Mouse (Mus musculus) layer of hippocampus, adult 9-11 months (tissue): ENCODE measurements around the gene Gm12695.

ENCODE experiments used
- DNase-seq: peaks from one replicate; pipeline ENCODE4 v3.0.0; 2022

Gm12695 gene

GRCm38 (mm10) chr4:96785086-96785485 lies at the start of gene Gm12695:
TSS of gene Gm12695 (minus strand) at chr4:96785186.
- DNase-seq = no peak

- no peak for DNase-seq
These were observed 40.6 kb upstream of the Gm12695 start for GRCm38 (mm10) chr4:96825540-96826045.

- DNase-seq = no peak
These were observed 22.1 kb upstream of the Gm12695 start for GRCm38 (mm10) chr4:96806824-96807808.

GRCm38 (mm10) chr4:96799380-96800157 lies 14.6 kb upstream of the Gm12695 start:
- DNase-seq = peak; percentile 40

- DNase-seq = peak; percentile 42
These were observed 12.6 kb upstream of the Gm12695 start for GRCm38 (mm10) chr4:96797583-96797982.

- DNase-seq = no peak
These were observed 6.3 kb upstream of the Gm12695 start for GRCm38 (mm10) chr4:96791301-96791700.

- no peak for DNase-seq
These were observed 4.9 kb upstream of the Gm12695 start for GRCm38 (mm10) chr4:96789905-96790304.

- DNase-seq = no peak
These were observed 1.6 kb upstream of the Gm12695 start for GRCm38 (mm10) chr4:96786610-96787009.

GRCm38 (mm10) chr4:96772966-96773566 lies 11.9 kb downstream of the Gm12695 start:
- DNase-seq = no peak

GRCm38 (mm10) chr4:96766396-96766998 lies 18.5 kb downstream of the Gm12695 start:
- DNase-seq = peak; percentile 34

GRCm38 (mm10) chr4:96751953-96752352 lies 33.0 kb downstream of the Gm12695 start:
- DNase-seq = peak; percentile 8

- no peak for DNase-seq
These were observed 44.5 kb downstream of the Gm12695 start for GRCm38 (mm10) chr4:96740472-96740871.

GRCm38 (mm10) chr4:96729256-96729655 lies 55.7 kb downstream of the Gm12695 start:
- DNase-seq = no peak

- DNase-seq = no peak
These were observed 56.8 kb downstream of the Gm12695 start for GRCm38 (mm10) chr4:96728211-96728610.

- DNase-seq = no peak
These were observed 59.5 kb downstream of the Gm12695 start for GRCm38 (mm10) chr4:96725415-96726055.

- no peak for DNase-seq
These were observed 62.7 kb downstream of the Gm12695 start for GRCm38 (mm10) chr4:96722301-96722700.

- DNase-seq = peak; percentile 79
These were observed 65.7 kb downstream of the Gm12695 start for GRCm38 (mm10) chr4:96718977-96719966.

- DNase-seq = peak; percentile 9
These were observed 66.5 kb downstream of the Gm12695 start for GRCm38 (mm10) chr4:96718503-96718902.

- peak; percentile 51 for DNase-seq
These were observed 79.6 kb downstream of the Gm12695 start for GRCm38 (mm10) chr4:96705281-96705951.

GRCm38 (mm10) chr4:96698218-96698561 lies 86.8 kb downstream of the Gm12695 start:
- DNase-seq = no peak
